Mouse (Mus musculus) limb, embryonic 15.5 days (tissue): Measurements from ENCODE around the gene Epdr1. TPM values are rescaled to one million over a fixed set of nuclear protein-coding genes. Genes with fewer than 3 reads are reported as not detected.

ENCODE experiments used
- ATAC-seq: fragments of 200-750 bp; cut with Nextera tagmentation; 2 replicates; pipeline ENCODE4 v1.8.0; 2017; ENCODE audit warnings: low read depth, moderate TSS enrichment; ENCODE audit not compliant: insufficient number of reproducible peaks, low FRiP score, low TSS enrichment
- H3K27ac ChIP-seq: fragments of 300-500 bp; sonication (generic); 2 replicates; pipeline ENCODE4 v1.5.1; 2015; ENCODE audit warnings: moderate library complexity, mild to moderate bottlenecking, inconsistent platforms
- H3K27me3 ChIP-seq: fragments of 300-500 bp; sonication (generic); 2 replicates; pipeline ENCODE4 v1.6.1; 2015; ENCODE audit warnings: inconsistent platforms
- H3K36me3 ChIP-seq: fragments of 300-500 bp; sonication (generic); 2 replicates; pipeline ENCODE4 v1.6.1; 2015; ENCODE audit warnings: inconsistent platforms
- H3K4me1 ChIP-seq: fragments of 300-500 bp; sonication (generic); 2 replicates; pipeline ENCODE4 v1.6.1; 2015; ENCODE audit warnings: inconsistent platforms
- H3K4me2 ChIP-seq: fragments of 300-500 bp; sonication (generic); 2 replicates; pipeline ENCODE4 v1.6.1; 2015; ENCODE audit warnings: mild to moderate bottlenecking, inconsistent platforms
- H3K4me3 ChIP-seq: fragments of 300-500 bp; sonication (generic); 2 replicates; pipeline ENCODE4 v1.5.1; 2015; ENCODE audit warnings: mild to moderate bottlenecking, inconsistent platforms
- H3K9ac ChIP-seq: fragments of 300-500 bp; sonication (generic); 2 replicates; pipeline ENCODE4 v1.6.1; 2015; ENCODE audit warnings: inconsistent platforms
- H3K9me3 ChIP-seq: fragments of 300-500 bp; sonication (generic); 2 replicates; pipeline ENCODE4 v1.6.1; 2016; ENCODE audit warnings: inconsistent platforms
- WGBS: fragments of 180-500 bp; shearing (Covaris S2); methylation state at CpG from one replicate; pipeline ENCODE4 v1.1.7; 2015; 5-methylcytosine and 5-hydroxymethylcytosine counted together
- polyA plus RNA-seq: library from polyadenylated mRNA; unstranded; fragments of >200 nt; fragmentation: Nextera tagmentation; extraction: Ambion mirVana; gene quantifications from 2 replicates; pipeline ENCODE4 v1.2.1, GENCODE M21; 2015

The Epdr1 gene
- polyA plus RNA-seq, 1 experiment from 2014 or later, result 18.3 TPM

- peaks cover 17% of the 10 kb centered on the region for H3K27me3 ChIP-seq
- H3K4me1 ChIP-seq, result peaks cover 16% of the 10 kb centered on the region
- H3K27ac ChIP-seq, result no peak overlapping the region
- no peaks in the 10 kb centered on the region for H3K36me3 ChIP-seq
- no peaks in the 10 kb centered on the region for H3K9me3 ChIP-seq
- peak overlapping the region; percentile 44 for H3K4me3 ChIP-seq
- peak overlapping the region; percentile 35; the same call in 1 of the 2 replicates for H3K9ac ChIP-seq
- WGBS, result 22% methylated on average over 30 of the region's 30 CpGs
- H3K4me2 ChIP-seq, result peak overlapping the region; percentile 81
- ATAC-seq, result no peak
These were observed 3.6 kb upstream of the Epdr1 start for GRCm38 (mm10) chr13:19623228-19623905.

- H3K9me3 ChIP-seq, result no peaks in the 10 kb centered on the region
- H3K9ac ChIP-seq, result peak within 1 kb of the TSS; percentile 35; the same call in 1 of the 2 replicates
- 5% methylated on average over 25 of the region's 25 CpGs for WGBS
- H3K27ac ChIP-seq, result no peak within 1 kb of the TSS
- H3K4me2 ChIP-seq, result peak within 1 kb of the TSS; percentile 81
- no peaks in the 10 kb centered on the region for H3K36me3 ChIP-seq
- no peak for ATAC-seq
- peaks cover 16% of the 10 kb centered on the region for H3K4me1 ChIP-seq
- H3K4me3 ChIP-seq, result peak within 1 kb of the TSS; percentile 44
- H3K27me3 ChIP-seq, result peaks cover 17% of the 10 kb centered on the region
These were observed 3.0 kb upstream of the Epdr1 start, which contains the start of gene Sfrp4 for GRCm38 (mm10) chr13:19622573-19623227. Gene Sfrp4, plus strand, starts transcription at chr13:19623104.

GRCm38 (mm10) chr13:19618841-19619215, 899 bp downstream of the Epdr1 start:
- 7% methylated on average over 5 of the region's 5 CpGs for WGBS
- no peak for ATAC-seq
- Histone ChIP-seq H3K9me3 (no peaks in the 10 kb centered on the region), H3K27me3 (peaks cover 15% of the 10 kb centered on the region), H3K4me2 (peak overlapping the region; percentile 97), H3K4me1 (peaks cover 16% of the 10 kb centered on the region), H3K36me3 (no peaks in the 10 kb centered on the region), H3K9ac (peak overlapping the region; percentile 66), H3K27ac (0 out of 2 replicates have a peak overlapping the region, but pooled peaks have one; percentile 33), H3K4me3 (peak overlapping the region; percentile 62)

GRCm38 (mm10) chr13:19618081-19618480, 1.6 kb downstream of the Epdr1 start:
- H3K4me2 ChIP-seq, result no peak overlapping the region
- ATAC-seq, result no peak
- WGBS, result 89% methylated on average over 4 of the region's 4 CpGs

GRCm38 (mm10) chr13:19614311-19614710, 5.4 kb downstream of the Epdr1 start:
- H3K4me2 ChIP-seq, result no peak overlapping the region
- no peak overlapping the region for H3K9ac ChIP-seq
- ATAC-seq, result no peak
- no peaks in the 10 kb centered on the region for H3K9me3 ChIP-seq
- 87% methylated on average over 1 of the region's 1 CpGs for WGBS
- peaks cover 7% of the 10 kb centered on the region for H3K4me1 ChIP-seq
- H3K27ac ChIP-seq, result no peak overlapping the region
- H3K27me3 ChIP-seq, result no peaks in the 10 kb centered on the region
- no peaks in the 10 kb centered on the region for H3K36me3 ChIP-seq
- H3K4me3 ChIP-seq, result no peak overlapping the region

More at GRCm38 (mm10) chr13:19618081-19618480, 1.6 kb downstream of the Epdr1 start:
- Histone ChIP-seq H3K4me1 (peaks cover 10% of the 10 kb centered on the region), H3K27ac (no peak overlapping the region), H3K27me3 (peaks cover 8% of the 10 kb centered on the region), H3K9me3 (no peaks in the 10 kb centered on the region), H3K4me3 (no peak overlapping the region), H3K36me3 (no peaks in the 10 kb centered on the region), H3K9ac (no peak overlapping the region)

- no peaks in the 10 kb centered on the region for H3K9me3 ChIP-seq
- 81% methylated on average over 1 of the region's 1 CpGs for WGBS
- H3K36me3 ChIP-seq, result no peaks in the 10 kb centered on the region
- no peak for ATAC-seq
- no peak overlapping the region for H3K4me3 ChIP-seq
- H3K9ac ChIP-seq, result no peak overlapping the region
- no peaks in the 10 kb centered on the region for H3K27me3 ChIP-seq
- no peak overlapping the region for H3K4me2 ChIP-seq
- H3K27ac ChIP-seq, result no peak overlapping the region
- H3K4me1 ChIP-seq, result no peaks in the 10 kb centered on the region
These were observed 6.3 kb downstream of the Epdr1 start for GRCm38 (mm10) chr13:19613426-19613825.

- H3K4me1 ChIP-seq, result no peaks in the 10 kb centered on the region
- no peak overlapping the region for H3K27ac ChIP-seq
- H3K27me3 ChIP-seq, result no peaks in the 10 kb centered on the region
- H3K4me2 ChIP-seq, result no peak overlapping the region
- 89% methylated on average over 3 of the region's 3 CpGs for WGBS
- no peaks in the 10 kb centered on the region for H3K9me3 ChIP-seq
- ATAC-seq, result no peak
- no peak overlapping the region for H3K9ac ChIP-seq
- no peaks in the 10 kb centered on the region for H3K36me3 ChIP-seq
- no peak overlapping the region for H3K4me3 ChIP-seq
These were observed 6.8 kb downstream of the Epdr1 start for GRCm38 (mm10) chr13:19612963-19613362.

- H3K4me3 ChIP-seq, result no peak overlapping the region
- no peak overlapping the region for H3K9ac ChIP-seq
- no peaks in the 10 kb centered on the region for H3K9me3 ChIP-seq
- no peak for ATAC-seq
- WGBS, result 74% methylated on average over 1 of the region's 1 CpGs
- H3K4me1 ChIP-seq, result no peaks in the 10 kb centered on the region
- no peak overlapping the region for H3K4me2 ChIP-seq
- no peaks in the 10 kb centered on the region for H3K36me3 ChIP-seq
- no peaks in the 10 kb centered on the region for H3K27me3 ChIP-seq
- no peak overlapping the region for H3K27ac ChIP-seq
These were observed 7.4 kb downstream of the Epdr1 start for GRCm38 (mm10) chr13:19612348-19612747.

GRCm38 (mm10) chr13:19608120-19608519, 11.6 kb downstream of the Epdr1 start:
- no peaks in the 10 kb centered on the region for H3K9me3 ChIP-seq
- H3K27me3 ChIP-seq, result no peaks in the 10 kb centered on the region
- H3K36me3 ChIP-seq, result no peaks in the 10 kb centered on the region
- no peak overlapping the region for H3K4me2 ChIP-seq
- no peak overlapping the region for H3K9ac ChIP-seq
- H3K4me1 ChIP-seq, result no peaks in the 10 kb centered on the region
- H3K27ac ChIP-seq, result no peak overlapping the region
- no peak for ATAC-seq
- H3K4me3 ChIP-seq, result no peak overlapping the region

- H3K27me3 ChIP-seq, result no peaks in the 10 kb centered on the region
- no peak overlapping the region for H3K4me2 ChIP-seq
- H3K4me3 ChIP-seq, result no peak overlapping the region
- H3K36me3 ChIP-seq, result no peaks in the 10 kb centered on the region
- H3K9ac ChIP-seq, result no peak overlapping the region
- H3K4me1 ChIP-seq, result no peaks in the 10 kb centered on the region
- no peaks in the 10 kb centered on the region for H3K9me3 ChIP-seq
- ATAC-seq, result no peak
- H3K27ac ChIP-seq, result no peak overlapping the region
These were observed 14.8 kb downstream of the Epdr1 start for GRCm38 (mm10) chr13:19604916-19605315.

- 67% methylated on average over 1 of the region's 1 CpGs for WGBS
- H3K27me3 ChIP-seq, result no peaks in the 10 kb centered on the region
- H3K36me3 ChIP-seq, result no peaks in the 10 kb centered on the region
- H3K27ac ChIP-seq, result no peak overlapping the region
- H3K4me3 ChIP-seq, result no peak overlapping the region
- ATAC-seq, result no peak
- H3K4me1 ChIP-seq, result no peaks in the 10 kb centered on the region
- H3K9me3 ChIP-seq, result no peaks in the 10 kb centered on the region
- H3K4me2 ChIP-seq, result no peak overlapping the region
- H3K9ac ChIP-seq, result no peak overlapping the region
These were observed 16.0 kb downstream of the Epdr1 start for GRCm38 (mm10) chr13:19603719-19604118.

- Histone ChIP-seq H3K4me2 (no peak overlapping the region), H3K4me3 (no peak overlapping the region), H3K36me3 (no peaks in the 10 kb centered on the region), H3K4me1 (no peaks in the 10 kb centered on the region), H3K27me3 (no peaks in the 10 kb centered on the region), H3K27ac (no peak overlapping the region), H3K9me3 (no peaks in the 10 kb centered on the region), H3K9ac (no peak overlapping the region)
- WGBS, result 68% methylated on average over 1 of the region's 1 CpGs
- ATAC-seq, result no peak
These were observed 17.2 kb downstream of the Epdr1 start for GRCm38 (mm10) chr13:19602531-19602930.
